Mouse (Mus musculus): ENCODE measurements at regions not wholly inside any gene's neighbourhood (a gene's known extent, or its start where the extent isn't known, plus 50 kb on each side); places are given as distances from the start of the nearest gene placed in this dataset.

DNA sequence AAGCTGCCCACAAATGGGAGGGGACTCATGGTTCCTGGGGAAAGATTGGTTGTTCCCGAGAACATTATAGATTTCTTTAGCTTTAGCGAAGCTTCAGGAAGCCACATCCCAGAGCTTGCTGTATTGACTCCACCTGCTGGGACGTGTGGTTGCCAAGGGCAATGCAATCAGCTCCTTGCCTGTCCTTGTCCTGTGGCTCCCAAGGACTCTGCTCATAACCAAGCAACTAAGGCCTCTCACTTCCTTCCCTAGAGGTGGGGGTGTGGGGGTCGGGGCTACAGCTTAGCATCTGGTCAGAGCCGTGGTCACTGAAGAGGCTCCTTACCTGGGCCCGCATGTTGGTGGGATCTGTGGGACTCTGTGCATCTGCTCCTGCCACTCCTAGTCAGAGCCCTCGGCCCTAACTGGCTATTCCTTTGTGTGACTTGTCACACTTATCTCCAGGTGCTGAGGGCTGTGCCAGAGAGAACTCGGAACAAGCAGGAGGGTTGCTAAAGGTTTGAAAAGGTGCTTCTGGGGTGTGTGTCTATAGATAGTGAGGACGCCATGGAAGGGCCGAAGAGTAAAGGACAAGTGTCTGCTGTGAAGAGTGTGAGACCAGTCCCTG lies 270.9 kb upstream of the N4bp1 start:
- Histone ChIP-seq H3K27me3 (no peaks in the 10 kb centered on the region), H3K4me3 (replicated peaks) (no peak overlapping the region), H3K9ac (no peak overlapping the region), H3K4me1 (replicated peaks) (no peaks in the 10 kb centered on the region), H3K4me2 (no peak overlapping the region), H3K9me3 (replicated peaks) (no peaks in the 10 kb centered on the region), H3K27ac (no peak overlapping the region), H3K36me3 (no peaks in the 10 kb centered on the region)
- DNase-seq: no peak
- no peak for ATAC-seq (ENCODE audit: low read depth)
- 61% methylated on average over 10 of the region's 10 CpGs for WGBS (ENCODE audit: insufficient replicate concordance)

DNA sequence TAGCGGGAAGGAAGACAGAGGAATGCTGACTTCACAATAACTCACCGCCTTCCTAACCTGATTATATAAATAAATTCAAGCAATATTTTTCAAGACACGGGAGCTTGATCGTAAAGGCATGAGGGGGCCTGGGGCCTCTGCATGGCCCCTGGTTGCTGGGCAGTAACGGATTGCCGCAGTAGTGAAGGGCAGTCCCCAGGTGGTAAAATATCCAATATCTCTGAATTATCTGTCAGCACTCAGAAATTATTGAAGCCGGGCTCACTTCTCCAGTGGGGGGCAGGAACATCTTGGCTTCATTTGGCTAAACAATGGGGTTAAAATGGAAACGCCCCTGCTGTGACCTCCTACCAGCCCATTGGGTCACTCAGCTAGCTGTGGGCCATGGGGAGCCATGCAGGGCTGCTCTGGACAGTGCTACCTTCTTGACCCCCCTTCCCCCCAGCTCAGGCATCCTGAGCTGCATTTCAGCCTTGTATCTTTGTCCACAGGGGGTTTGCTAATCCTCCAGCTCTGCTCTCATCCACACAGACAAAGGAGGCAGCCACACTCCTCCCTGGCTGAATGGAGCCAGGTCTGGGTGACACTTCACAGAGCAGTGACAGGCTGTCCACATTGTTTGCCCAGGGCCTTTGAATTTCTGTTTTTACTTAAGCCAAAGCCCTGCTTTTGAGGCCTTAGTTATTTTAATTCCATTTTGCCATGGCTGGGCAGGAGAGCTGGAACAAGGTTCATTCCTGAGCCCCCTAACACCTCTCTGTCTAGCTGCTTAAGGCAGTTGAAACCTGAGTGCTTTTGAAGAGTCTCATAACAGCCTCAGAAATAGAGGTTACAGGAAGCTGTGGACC lies 267.2 kb upstream of the N4bp1 start:
- Histone ChIP-seq H3K4me3 (replicated peaks) (no peak overlapping the region), H3K4me1 (replicated peaks) (no peaks in the 10 kb centered on the region), H3K27ac (no peak overlapping the region), H3K27me3 (no peaks in the 10 kb centered on the region), H3K4me2 (no peak overlapping the region), H3K9ac (no peak overlapping the region), H3K9me3 (replicated peaks) (no peaks in the 10 kb centered on the region), H3K36me3 (no peaks in the 10 kb centered on the region)
- ATAC-seq (ENCODE audit: low read depth) (no peak), DNase-seq (no peak)
- WGBS (ENCODE audit: insufficient replicate concordance): 58% methylated on average over 8 of the region's 8 CpGs

DNA sequence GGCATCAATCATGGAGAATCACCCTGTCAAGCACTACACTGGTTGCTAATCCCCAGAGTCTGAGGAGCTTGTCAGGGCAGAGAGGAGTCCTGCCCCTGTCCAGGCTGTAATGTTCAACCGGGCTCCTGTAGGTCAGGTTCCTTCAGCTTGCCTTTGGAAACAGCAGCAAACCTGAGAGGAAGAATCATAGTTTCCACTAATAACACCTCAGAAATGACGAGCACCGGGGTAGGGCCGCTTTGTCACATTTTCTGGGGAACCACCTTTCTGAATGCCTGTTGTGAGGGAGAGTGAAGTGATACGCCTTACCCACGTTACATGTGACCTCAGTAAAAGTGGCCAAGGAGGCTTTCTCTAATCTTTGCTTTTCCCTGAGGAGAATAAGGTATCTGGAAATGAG lies 263.8 kb upstream of the N4bp1 start:
- no peaks in the 10 kb centered on the region for H3K9me3 ChIP-seq (replicated peaks)
- no peak overlapping the region for H3K4me3 ChIP-seq (replicated peaks)
- DNase-seq (no peak), ATAC-seq (ENCODE audit: low read depth) (no peak)
- H3K4me2 ChIP-seq: no peak overlapping the region
- no peaks in the 10 kb centered on the region for H3K27me3 ChIP-seq
- H3K36me3 ChIP-seq: no peaks in the 10 kb centered on the region
- H3K4me1 ChIP-seq (replicated peaks): no peaks in the 10 kb centered on the region
- WGBS (ENCODE audit: insufficient replicate concordance): 62% methylated on average over 6 of the region's 6 CpGs
- H3K9ac ChIP-seq: no peak overlapping the region
- H3K27ac ChIP-seq: no peak overlapping the region

DNA sequence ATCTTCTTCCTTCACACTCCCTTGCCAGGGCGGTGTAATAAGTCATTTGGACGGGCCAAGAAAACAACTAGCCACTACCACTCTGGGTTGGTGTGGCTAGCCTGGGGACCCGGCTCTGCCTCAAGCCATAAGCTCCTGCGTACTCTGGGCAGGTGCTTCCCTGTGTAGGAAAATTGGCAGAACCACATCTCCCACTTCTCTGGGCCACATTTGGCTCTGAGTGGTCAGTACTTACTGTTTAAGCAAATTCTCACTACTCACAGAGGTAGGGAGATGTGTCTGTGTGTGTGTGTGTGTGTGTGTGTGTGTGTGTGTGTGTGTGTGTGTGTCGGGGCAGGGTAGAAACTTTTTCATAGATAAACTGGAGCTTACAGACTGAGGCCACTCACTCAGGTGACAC lies 262.6 kb upstream of the N4bp1 start:
- 63% methylated on average over 5 of the region's 5 CpGs for WGBS (ENCODE audit: insufficient replicate concordance)
- DNase-seq (no peak), ATAC-seq (ENCODE audit: low read depth) (no peak)
- Histone ChIP-seq H3K27ac (no peak overlapping the region), H3K4me1 (replicated peaks) (no peaks in the 10 kb centered on the region), H3K9ac (no peak overlapping the region), H3K4me2 (no peak overlapping the region), H3K4me3 (replicated peaks) (no peak overlapping the region), H3K9me3 (replicated peaks) (no peaks in the 10 kb centered on the region), H3K27me3 (no peaks in the 10 kb centered on the region), H3K36me3 (no peaks in the 10 kb centered on the region)

DNA sequence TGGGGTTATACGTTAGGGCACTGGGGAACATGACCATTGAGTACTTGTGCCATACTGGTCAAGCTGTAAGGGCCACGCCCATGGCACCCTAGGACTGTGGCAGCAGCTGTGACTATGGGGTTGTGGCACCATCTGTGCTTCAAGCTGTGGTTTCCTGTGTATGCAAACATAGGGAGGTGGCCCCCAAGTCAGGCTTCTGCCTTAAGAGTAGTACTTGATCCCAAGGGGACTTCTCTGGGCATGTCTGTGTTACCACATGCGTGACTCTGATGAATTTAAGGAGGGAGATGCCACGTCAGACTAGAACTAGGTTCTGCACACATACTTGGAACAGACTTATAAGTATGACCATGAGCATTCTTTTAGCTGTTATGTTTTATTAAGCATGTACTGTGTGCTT lies 252.4 kb upstream of the N4bp1 start:
- Histone ChIP-seq H3K9ac (no peak overlapping the region), H3K27ac (no peak overlapping the region), H3K4me1 (replicated peaks) (no peaks in the 10 kb centered on the region), H3K4me3 (replicated peaks) (no peak overlapping the region), H3K9me3 (replicated peaks) (0 out of 2 replicates have a peak, but pooled peaks cover 3% of the 10 kb centered on the region), H3K36me3 (no peaks in the 10 kb centered on the region), H3K4me2 (no peak overlapping the region), H3K27me3 (no peaks in the 10 kb centered on the region)
- DNase-seq: no peak
- no peak for ATAC-seq (ENCODE audit: low read depth)
- WGBS (ENCODE audit: insufficient replicate concordance): 61% methylated on average over 4 of the region's 4 CpGs

DNA sequence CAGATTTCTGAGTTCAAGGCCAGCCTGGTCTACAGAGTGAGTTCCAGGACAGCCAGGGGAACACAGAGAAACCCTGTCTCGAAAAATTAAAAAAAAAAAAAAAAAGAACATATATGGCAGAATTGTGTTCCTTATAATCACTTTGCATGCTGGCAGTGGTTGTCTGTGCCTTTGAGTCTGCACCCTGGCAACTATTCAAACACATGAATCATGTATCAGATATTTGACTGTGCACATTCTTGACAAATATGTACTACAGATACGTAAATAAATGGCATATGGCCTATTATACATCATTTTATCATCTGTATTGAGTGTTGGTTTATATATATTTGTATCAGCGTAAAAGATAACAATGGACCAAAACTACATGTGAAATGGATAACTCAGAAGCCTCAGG lies 246.7 kb upstream of the N4bp1 start:
- Histone ChIP-seq H3K4me2 (no peak overlapping the region), H3K4me1 (replicated peaks) (no peaks in the 10 kb centered on the region), H3K4me3 (replicated peaks) (no peak overlapping the region), H3K9ac (no peak overlapping the region), H3K27ac (no peak overlapping the region), H3K9me3 (replicated peaks) (no peaks in the 10 kb centered on the region), H3K27me3 (no peaks in the 10 kb centered on the region), H3K36me3 (no peaks in the 10 kb centered on the region)
- WGBS (ENCODE audit: insufficient replicate concordance): 49% methylated on average over 3 of the region's 3 CpGs
- no peak for DNase-seq
- no peak for ATAC-seq (ENCODE audit: low read depth)

DNA sequence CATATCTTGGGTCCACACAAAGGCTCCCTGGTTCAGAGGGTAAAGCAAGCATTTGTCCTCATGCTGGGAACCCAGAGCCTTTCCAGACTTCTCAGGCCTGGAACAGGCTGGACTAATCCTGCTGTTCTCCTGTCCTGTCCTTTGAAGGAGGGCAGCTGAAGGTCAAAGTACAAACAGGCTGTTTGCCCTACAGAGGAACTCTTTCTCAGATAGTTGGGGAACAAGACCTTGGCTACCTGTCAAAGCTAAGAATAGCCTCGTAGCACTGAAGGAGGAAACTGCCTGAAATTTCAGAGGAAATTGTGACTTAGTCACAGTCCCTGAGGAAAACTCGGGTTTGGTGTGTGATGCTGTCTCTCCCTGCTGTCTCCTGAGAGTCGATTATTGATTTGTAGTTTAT lies 245.6 kb upstream of the N4bp1 start:
- no peak overlapping the region for H3K4me3 ChIP-seq (replicated peaks)
- H3K4me1 ChIP-seq (replicated peaks): no peaks in the 10 kb centered on the region
- H3K9ac ChIP-seq: no peak overlapping the region
- no peak overlapping the region for H3K27ac ChIP-seq
- DNase-seq (no peak), ATAC-seq (ENCODE audit: low read depth) (no peak)
- H3K27me3 ChIP-seq: no peaks in the 10 kb centered on the region
- 27% methylated on average over 3 of the region's 3 CpGs for WGBS (ENCODE audit: insufficient replicate concordance)
- H3K9me3 ChIP-seq (replicated peaks): no peaks in the 10 kb centered on the region
- H3K4me2 ChIP-seq: no peak overlapping the region
- H3K36me3 ChIP-seq: no peaks in the 10 kb centered on the region

DNA sequence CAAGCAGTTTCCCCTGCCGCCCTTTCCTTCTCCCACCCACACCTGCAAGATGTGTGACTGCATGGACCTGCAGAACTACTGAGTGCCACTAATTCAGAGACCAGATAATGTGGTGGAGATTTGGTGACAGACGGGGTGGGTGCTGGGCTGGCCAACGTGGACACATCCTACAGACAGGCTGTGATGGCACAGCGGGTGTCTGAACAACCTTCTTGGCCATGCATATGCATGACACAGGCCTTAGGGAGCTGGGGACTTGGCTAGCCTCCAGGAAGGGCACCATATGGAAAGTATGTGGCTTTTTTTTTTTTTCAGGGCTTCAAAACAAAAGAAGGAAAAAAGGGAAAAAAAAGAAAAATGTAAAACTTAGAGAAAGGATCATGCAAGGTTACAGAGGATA lies 243.5 kb upstream of the N4bp1 start:
- H3K4me1 ChIP-seq (replicated peaks): no peaks in the 10 kb centered on the region
- no peak overlapping the region for H3K27ac ChIP-seq
- no peak overlapping the region for H3K9ac ChIP-seq
- H3K4me2 ChIP-seq: no peak overlapping the region
- WGBS (ENCODE audit: insufficient replicate concordance): 46% methylated on average over 4 of the region's 4 CpGs
- no peaks in the 10 kb centered on the region for H3K9me3 ChIP-seq (replicated peaks)
- ATAC-seq (ENCODE audit: low read depth) (no peak), DNase-seq (no peak)
- H3K4me3 ChIP-seq (replicated peaks): no peak overlapping the region
- no peaks in the 10 kb centered on the region for H3K27me3 ChIP-seq
- H3K36me3 ChIP-seq: no peaks in the 10 kb centered on the region

- Histone ChIP-seq H3K9ac (no peak overlapping the region), H3K4me1 (replicated peaks) (no peaks in the 10 kb centered on the region), H3K9me3 (replicated peaks) (no peaks in the 10 kb centered on the region), H3K27ac (no peak overlapping the region), H3K36me3 (no peaks in the 10 kb centered on the region), H3K4me3 (replicated peaks) (no peak overlapping the region), H3K4me2 (no peak overlapping the region), H3K27me3 (no peaks in the 10 kb centered on the region)
- no peak for DNase-seq
- ATAC-seq (ENCODE audit: low read depth): no peak
- WGBS (ENCODE audit: insufficient replicate concordance): 71% methylated on average over 14 of the region's 14 CpGs
Observed at GRCm38 (mm10) chr8:87116190-87116765, 231.2 kb upstream of the N4bp1 start.

GRCm38 (mm10) chr8:87112355-87112754 lies 227.3 kb upstream of the N4bp1 start:
- Histone ChIP-seq H3K9ac (no peak overlapping the region), H3K27me3 (no peaks in the 10 kb centered on the region), H3K4me3 (replicated peaks) (no peak overlapping the region), H3K4me2 (no peak overlapping the region), H3K9me3 (replicated peaks) (no peaks in the 10 kb centered on the region), H3K4me1 (replicated peaks) (no peaks in the 10 kb centered on the region), H3K27ac (no peak overlapping the region), H3K36me3 (no peaks in the 10 kb centered on the region)
- WGBS (ENCODE audit: insufficient replicate concordance): 50% methylated on average over 7 of the region's 7 CpGs
- ATAC-seq (ENCODE audit: low read depth) (no peak), DNase-seq (no peak)

- ATAC-seq (ENCODE audit: low read depth) (no peak), DNase-seq (no peak)
- Histone ChIP-seq H3K27ac (no peak overlapping the region), H3K4me2 (no peak overlapping the region), H3K36me3 (no peaks in the 10 kb centered on the region), H3K27me3 (no peaks in the 10 kb centered on the region), H3K9ac (no peak overlapping the region), H3K9me3 (replicated peaks) (no peaks in the 10 kb centered on the region), H3K4me3 (replicated peaks) (no peak overlapping the region), H3K4me1 (replicated peaks) (no peaks in the 10 kb centered on the region)
- WGBS (ENCODE audit: insufficient replicate concordance): 63% methylated on average over 7 of the region's 7 CpGs
Observed at GRCm38 (mm10) chr8:87105106-87105505, 220.0 kb upstream of the N4bp1 start.

- Histone ChIP-seq H3K4me3 (replicated peaks) (no peak overlapping the region), H3K27ac (no peak overlapping the region), H3K9me3 (replicated peaks) (no peaks in the 10 kb centered on the region), H3K27me3 (no peaks in the 10 kb centered on the region), H3K9ac (no peak overlapping the region), H3K4me2 (no peak overlapping the region), H3K36me3 (no peaks in the 10 kb centered on the region), H3K4me1 (replicated peaks) (no peaks in the 10 kb centered on the region)
- ATAC-seq (ENCODE audit: low read depth) (no peak), DNase-seq (no peak)
- 49% methylated on average over 2 of the region's 2 CpGs for whole genome bisulfite sequencing (ENCODE audit: insufficient replicate concordance)
Observed at GRCm38 (mm10) chr8:87095211-87095610, 210.2 kb upstream of the N4bp1 start.

Data from liver, embryonic 13.5 days (tissue).